Mouse (Mus musculus): ENCODE data around the gene Pwwp2b. TPM values are rescaled to one million over a fixed set of nuclear protein-coding genes. Genes with fewer than 3 reads are reported as not detected.
A peak's percentile ranks its signal among the peaks of the same experiment; 100 is the strongest.

The Pwwp2b gene
- polyA plus RNA-seq, 1 experiment: 7.9 TPM

DNA sequence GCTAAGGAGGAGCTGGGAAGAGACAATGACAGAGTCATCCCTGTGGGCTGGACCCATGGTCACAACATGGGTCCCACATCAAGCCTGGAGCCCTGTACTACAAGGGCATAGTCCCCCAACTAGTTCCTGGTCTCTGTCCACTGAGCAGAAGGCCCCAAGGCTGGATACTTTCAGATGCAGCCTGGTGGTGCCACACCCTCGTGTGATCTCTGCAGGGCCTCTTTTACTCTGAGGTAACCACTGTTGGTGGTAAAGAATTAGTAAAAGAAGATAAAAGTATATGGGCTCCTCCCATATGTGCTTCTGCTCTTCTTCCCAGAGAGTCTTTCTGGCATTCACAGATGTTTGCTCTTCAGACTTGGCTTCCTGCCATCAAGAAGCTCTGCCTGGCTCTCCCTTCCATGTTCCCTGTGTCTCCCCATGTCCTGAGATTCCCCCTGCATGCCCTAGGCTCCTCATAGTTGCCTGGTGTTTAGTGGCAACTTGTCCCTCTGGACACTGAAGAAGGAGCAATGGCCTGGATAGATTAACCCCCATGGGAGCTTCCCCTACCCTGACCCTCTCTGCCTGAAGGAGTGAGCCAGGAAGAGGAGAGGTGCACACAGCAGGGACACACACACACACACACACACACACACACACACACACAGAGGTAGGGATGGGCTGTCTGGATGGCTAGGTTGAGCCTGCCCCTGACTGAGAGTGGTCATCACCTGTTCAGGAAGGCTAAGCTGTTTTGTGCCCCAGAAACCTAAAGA is 24.5 kb downstream of the Pwwp2b start:
- Histone ChIP-seq H3K27ac (ENCODE audit: insufficient read depth, low read depth, low read length) (peak overlapping the region; percentile 78), H3K4me1 (ENCODE audit: control insufficient read depth, insufficient read depth, low read length) (peaks cover 10% of the 10 kb centered on the region), H3K4me3 (ENCODE audit: insufficient read depth, low read depth, low read length) (no peak overlapping the region), H3K36me3 (ENCODE audit: control insufficient read depth, insufficient read depth, low read length) (no peaks in the 10 kb centered on the region), H3K27me3 (replicated peaks; ENCODE audit: control insufficient read depth, insufficient read depth, low read length) (no peaks in the 10 kb centered on the region)
- peak; percentile 46 for DNase-seq
- 45% methylated on average over 1 of the region's 1 CpGs for WGBS
- no peak for TF ChIP-seq CTCF (conservative IDR thresholded peaks at IDR 0.05; ENCODE audit: insufficient read depth, insufficient read length, low read depth, low read length)
- no peak for TF ChIP-seq POLR2A (IDR thresholded peaks at IDR 0.05; ENCODE audit: low read depth, low read length)

DNA sequence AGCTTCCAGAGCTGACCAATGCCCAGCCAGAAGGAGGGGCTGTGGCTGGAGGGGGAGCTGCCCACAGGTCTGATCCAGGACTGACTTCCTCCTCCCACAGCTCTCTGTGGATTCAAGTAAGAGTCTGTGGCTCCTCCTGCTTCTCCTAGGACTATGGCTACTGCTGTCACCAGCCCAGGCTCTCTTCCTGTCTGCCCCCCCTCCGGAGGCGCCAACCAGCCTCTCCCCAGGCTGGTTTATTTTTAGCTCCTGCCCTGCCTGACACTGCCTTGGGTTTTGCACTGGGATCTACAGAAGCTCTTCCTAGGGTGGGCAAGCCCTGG is 25.1 kb downstream of the Pwwp2b start:
- WGBS: 3% methylated on average over 2 of the region's 2 CpGs
- Histone ChIP-seq H3K27ac (ENCODE audit: insufficient read depth, low read depth, low read length) (peak overlapping the region; percentile 78), H3K4me1 (ENCODE audit: control insufficient read depth, insufficient read depth, low read length) (peaks cover 10% of the 10 kb centered on the region), H3K4me3 (ENCODE audit: insufficient read depth, low read depth, low read length) (no peak overlapping the region), H3K27me3 (replicated peaks; ENCODE audit: control insufficient read depth, insufficient read depth, low read length) (no peaks in the 10 kb centered on the region), H3K36me3 (ENCODE audit: control insufficient read depth, insufficient read depth, low read length) (no peaks in the 10 kb centered on the region)
- TF ChIP-seq CTCF (conservative IDR thresholded peaks at IDR 0.05; ENCODE audit: insufficient read depth, insufficient read length, low read depth, low read length): no peak
- no peak for TF ChIP-seq POLR2A (IDR thresholded peaks at IDR 0.05; ENCODE audit: low read depth, low read length)
- DNase-seq: peak; percentile 80

GRCm38 (mm10) chr7:139275586-139275985 is 27.3 kb downstream of the Pwwp2b start:
- H3K36me3 ChIP-seq (ENCODE audit: control insufficient read depth, insufficient read depth, low read length): no peaks in the 10 kb centered on the region
- WGBS: 68% methylated on average over 10 of the region's 10 CpGs
- peaks cover 10% of the 10 kb centered on the region for H3K4me1 ChIP-seq (ENCODE audit: control insufficient read depth, insufficient read depth, low read length)
- H3K27ac ChIP-seq (ENCODE audit: insufficient read depth, low read depth, low read length): no peak overlapping the region
- TF ChIP-seq CTCF (conservative IDR thresholded peaks at IDR 0.05; ENCODE audit: insufficient read depth, insufficient read length, low read depth, low read length) (no peak), POLR2A (IDR thresholded peaks at IDR 0.05; ENCODE audit: low read depth, low read length) (no peak)
- no peak for DNase-seq
- no peak overlapping the region for H3K4me3 ChIP-seq (ENCODE audit: insufficient read depth, low read depth, low read length)
- no peaks in the 10 kb centered on the region for H3K27me3 ChIP-seq (replicated peaks; ENCODE audit: control insufficient read depth, insufficient read depth, low read length)

DNA sequence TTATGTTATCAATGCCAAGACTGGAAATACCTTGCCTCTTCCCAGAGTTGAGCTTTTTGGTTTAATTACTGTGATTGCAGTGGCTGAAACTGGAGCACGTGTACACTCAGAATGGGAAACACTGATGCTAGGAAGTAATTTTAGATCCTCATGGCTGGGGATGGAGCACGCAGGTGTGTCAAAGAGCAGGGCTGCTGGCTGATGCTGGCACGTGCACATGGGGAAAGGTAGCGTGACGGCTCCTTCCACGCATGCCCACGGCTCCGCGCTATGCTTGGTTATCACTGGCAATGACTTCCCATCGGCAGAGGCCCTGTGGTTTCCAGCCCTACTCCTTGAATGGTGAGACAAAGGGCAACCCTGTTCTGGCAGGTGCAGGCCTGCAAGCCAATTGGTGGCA is 27.9 kb downstream of the Pwwp2b start:
- H3K4me3 ChIP-seq (ENCODE audit: insufficient read depth, low read depth, low read length): no peak overlapping the region
- 79% methylated on average over 10 of the region's 10 CpGs for WGBS
- no peak for TF ChIP-seq POLR2A (IDR thresholded peaks at IDR 0.05; ENCODE audit: low read depth, low read length)
- no peak for TF ChIP-seq CTCF (conservative IDR thresholded peaks at IDR 0.05; ENCODE audit: insufficient read depth, insufficient read length, low read depth, low read length)
- DNase-seq: no peak
- H3K4me1 ChIP-seq (ENCODE audit: control insufficient read depth, insufficient read depth, low read length): peaks cover 11% of the 10 kb centered on the region
- H3K36me3 ChIP-seq (ENCODE audit: control insufficient read depth, insufficient read depth, low read length): no peaks in the 10 kb centered on the region
- no peak overlapping the region for H3K27ac ChIP-seq (ENCODE audit: insufficient read depth, low read depth, low read length)
- H3K27me3 ChIP-seq (replicated peaks; ENCODE audit: control insufficient read depth, insufficient read depth, low read length): no peaks in the 10 kb centered on the region

- no peak overlapping the region for H3K4me3 ChIP-seq (ENCODE audit: insufficient read depth, low read depth, low read length)
- no peak for TF ChIP-seq CTCF (conservative IDR thresholded peaks at IDR 0.05; ENCODE audit: insufficient read depth, insufficient read length, low read depth, low read length)
- TF ChIP-seq POLR2A (IDR thresholded peaks at IDR 0.05; ENCODE audit: low read depth, low read length): no peak
- no peak for DNase-seq
- 92% methylated on average over 7 of the region's 7 CpGs for WGBS
- no peak overlapping the region for H3K27ac ChIP-seq (ENCODE audit: insufficient read depth, low read depth, low read length)
- H3K4me1 ChIP-seq (ENCODE audit: control insufficient read depth, insufficient read depth, low read length): peaks cover 13% of the 10 kb centered on the region
- no peaks in the 10 kb centered on the region for H3K27me3 ChIP-seq (replicated peaks; ENCODE audit: control insufficient read depth, insufficient read depth, low read length)
- H3K36me3 ChIP-seq (ENCODE audit: control insufficient read depth, insufficient read depth, low read length): no peaks in the 10 kb centered on the region
Observed at GRCm38 (mm10) chr7:139277536-139277935, 29.3 kb downstream of the Pwwp2b start.

DNA sequence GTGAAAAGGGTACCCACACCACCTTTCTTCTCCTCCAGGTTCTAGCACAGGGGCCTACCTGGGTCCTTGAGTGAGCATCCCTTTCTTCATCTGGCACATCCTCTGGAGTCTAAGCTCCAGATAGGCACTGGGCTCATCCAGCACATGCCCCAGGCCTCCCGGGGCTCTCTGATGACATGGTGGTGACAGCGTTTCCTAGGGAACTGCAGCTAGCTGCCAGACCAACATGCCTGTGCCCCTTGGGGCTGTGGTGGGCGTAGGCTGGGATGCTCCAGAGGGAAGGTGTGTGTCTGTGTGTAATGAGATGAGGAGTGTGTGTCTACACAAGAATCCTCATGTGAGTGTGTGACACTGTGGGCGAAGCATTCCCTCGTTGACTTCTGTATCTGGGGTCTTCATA is 31.3 kb downstream of the Pwwp2b start:
- H3K27ac ChIP-seq (ENCODE audit: insufficient read depth, low read depth, low read length): no peak overlapping the region
- DNase-seq: no peak
- 89% methylated on average over 5 of the region's 5 CpGs for WGBS
- H3K27me3 ChIP-seq (replicated peaks; ENCODE audit: control insufficient read depth, insufficient read depth, low read length): no peaks in the 10 kb centered on the region
- H3K36me3 ChIP-seq (ENCODE audit: control insufficient read depth, insufficient read depth, low read length): no peaks in the 10 kb centered on the region
- no peak overlapping the region for H3K4me3 ChIP-seq (ENCODE audit: insufficient read depth, low read depth, low read length)
- TF ChIP-seq CTCF (conservative IDR thresholded peaks at IDR 0.05; ENCODE audit: insufficient read depth, insufficient read length, low read depth, low read length) (no peak), POLR2A (IDR thresholded peaks at IDR 0.05; ENCODE audit: low read depth, low read length) (no peak)
- peaks cover 3% of the 10 kb centered on the region; the same call in 1 of the 2 replicates for H3K4me1 ChIP-seq (ENCODE audit: control insufficient read depth, insufficient read depth, low read length)

DNA sequence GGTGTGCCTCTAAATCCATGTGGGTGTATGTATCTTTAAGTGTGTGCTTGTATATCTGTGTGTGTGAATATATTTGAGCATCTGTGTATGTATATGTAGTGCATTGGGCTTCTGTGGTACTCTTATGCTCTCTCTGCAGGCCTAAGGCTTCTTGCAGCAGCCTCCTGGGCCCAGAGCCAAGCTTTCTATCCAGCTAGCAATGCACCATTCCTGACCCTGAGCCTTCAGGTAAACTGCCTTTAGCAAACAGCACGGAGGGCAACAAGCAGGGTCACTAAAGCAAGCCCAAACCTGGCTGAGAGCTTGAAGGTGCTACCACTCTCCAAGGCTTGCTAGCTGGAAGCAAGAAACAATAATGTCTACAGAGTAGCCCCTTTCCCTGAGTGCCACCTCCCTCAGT is 31.8 kb downstream of the Pwwp2b start:
- Histone ChIP-seq H3K36me3 (ENCODE audit: control insufficient read depth, insufficient read depth, low read length) (no peaks in the 10 kb centered on the region), H3K4me1 (ENCODE audit: control insufficient read depth, insufficient read depth, low read length) (peaks cover 3% of the 10 kb centered on the region; the same call in 1 of the 2 replicates), H3K4me3 (ENCODE audit: insufficient read depth, low read depth, low read length) (no peak overlapping the region), H3K27me3 (replicated peaks; ENCODE audit: control insufficient read depth, insufficient read depth, low read length) (no peaks in the 10 kb centered on the region), H3K27ac (ENCODE audit: insufficient read depth, low read depth, low read length) (no peak overlapping the region)
- no peak for DNase-seq
- WGBS: 35% methylated on average over 1 of the region's 1 CpGs
- no peak for TF ChIP-seq POLR2A (IDR thresholded peaks at IDR 0.05; ENCODE audit: low read depth, low read length)
- no peak for TF ChIP-seq CTCF (conservative IDR thresholded peaks at IDR 0.05; ENCODE audit: insufficient read depth, insufficient read length, low read depth, low read length)

Data from kidney, adult 2 months (tissue).